Mouse (Mus musculus): Measurements from ENCODE around the gene Gm28372.
A peak's percentile ranks its signal among the peaks of the same experiment; 100 is the strongest.

GRCm38 (mm10) chr2:130362511-130363026, 42.5 kb upstream of the Gm28372 start:
- TF ChIP-seq MYC (IDR thresholded peaks at IDR 0.05; ENCODE audit: low read depth, low read length) = no peak
- peak; percentile 16 to 73; a peak in 2 of 4 replicates for TF ChIP-seq CTCF (conservative IDR thresholded peaks at IDR 0.05 in 1 of 2, IDR thresholded peaks at IDR 0.05 in 1 of 2; ENCODE audit: low read depth in 2 of 2, low read length in 2 of 2)
- no peak for TF ChIP-seq EP300 (IDR thresholded peaks at IDR 0.05; ENCODE audit: low read length)
- TF ChIP-seq RAD21 (IDR thresholded peaks at IDR 0.05; ENCODE audit: low read depth, low read length) = peak; percentile 69
- no peak for TF ChIP-seq POLR2A (IDR thresholded peaks at IDR 0.05; ENCODE audit: low read depth, low read length)
- TF ChIP-seq JUND (conservative IDR thresholded peaks at IDR 0.05; ENCODE audit: low read depth, low read length) = no peak
- TF ChIP-seq KAT2A (IDR thresholded peaks at IDR 0.05; ENCODE audit: insufficient replicate concordance, low read length) = no peak
- TF ChIP-seq USF2 (conservative IDR thresholded peaks at IDR 0.05; ENCODE audit: low read depth, low read length) = no peak
- TF ChIP-seq ETS1 (conservative IDR thresholded peaks at IDR 0.05; ENCODE audit: low read depth, low read length) = no peak
- no peak for TF ChIP-seq USF1 (IDR thresholded peaks at IDR 0.05; ENCODE audit: low read depth, low read length)
- no peak for TF ChIP-seq UBTF (IDR thresholded peaks at IDR 0.05; ENCODE audit: low read depth, low read length)
- TF ChIP-seq NRF1 (IDR thresholded peaks at IDR 0.05; ENCODE audit: low read depth, low read length) = no peak
- TF ChIP-seq MAFK (IDR thresholded peaks at IDR 0.05; ENCODE audit: insufficient replicate concordance, low read length) = no peak

Data from CH12.LX (cell line).